Mouse (Mus musculus): Measurements from ENCODE around the gene Mtap. TPM values are rescaled to one million over a fixed set of nuclear protein-coding genes. Genes with fewer than 3 reads are reported as not detected.

The Mtap gene
- polyA plus RNA-seq (2017; shearing (Covaris generic)), result 10 to 100 TPM; 40.5 to 42.3 TPM

DNA sequence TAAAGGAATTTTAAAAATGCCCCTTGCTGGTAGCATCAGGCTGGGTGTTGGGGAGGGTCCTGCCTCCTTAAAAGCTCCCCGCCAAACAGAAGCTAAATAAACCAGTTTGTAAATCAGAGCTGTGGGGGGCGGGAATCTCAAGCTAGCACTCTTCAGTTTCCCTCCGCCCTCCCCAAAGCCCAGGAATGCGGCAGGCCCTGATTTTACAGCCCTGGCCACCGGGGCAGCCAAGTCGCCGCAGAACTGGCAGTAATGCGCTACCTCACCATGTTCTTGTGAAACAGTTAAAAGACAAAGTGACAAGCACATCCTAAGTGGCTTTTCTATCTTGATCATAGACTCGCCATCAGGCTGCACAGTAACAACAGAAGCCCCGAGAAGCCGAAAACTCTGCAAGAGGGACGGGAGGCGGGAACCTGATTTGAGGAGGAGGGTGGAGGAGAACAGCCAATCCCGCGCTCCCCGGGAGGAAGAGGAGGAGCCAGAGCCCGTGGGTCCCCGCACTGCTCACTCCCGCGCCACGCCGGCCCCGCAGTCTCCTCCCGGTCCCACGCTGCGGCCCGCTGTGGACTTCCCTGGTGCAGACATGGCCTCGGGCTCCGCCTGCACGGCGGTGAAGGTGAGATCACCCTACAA is at the start of gene Mtap:
Gene Mtap (plus strand): TSS at position 217 of the 636 bp plus-strand sequence.
- ATAC-seq, result peak; percentile 87

- no peak for ATAC-seq
These were observed 47.8 kb upstream of the Mtap start for GRCm38 (mm10) chr4:89089110-89089509.

- no peak for ATAC-seq
These were observed 46.7 kb upstream of the Mtap start for GRCm38 (mm10) chr4:89090217-89090616.

- no peak for ATAC-seq
These were observed 44.8 kb upstream of the Mtap start for GRCm38 (mm10) chr4:89092153-89092552.

DNA sequence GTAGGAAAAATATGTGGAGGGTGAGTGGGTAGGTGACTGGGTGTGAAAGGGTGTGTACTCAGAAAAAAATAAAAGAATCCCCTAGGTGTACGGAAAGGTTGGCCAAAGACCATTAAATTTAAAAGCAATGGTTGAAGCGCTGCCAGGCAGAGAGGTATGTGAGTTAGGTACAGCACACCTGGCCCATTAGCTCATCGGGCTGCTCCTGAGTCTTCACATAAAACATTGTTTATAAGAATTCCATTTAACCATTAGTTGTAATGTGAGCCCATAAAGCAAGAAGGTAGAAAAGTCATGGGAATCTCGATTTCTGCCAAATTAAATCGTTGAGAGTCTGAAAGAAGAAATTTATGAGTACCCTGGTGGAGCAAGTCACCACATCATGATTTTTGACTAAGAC is 42.1 kb upstream of the Mtap start:
- ATAC-seq, result no peak

GRCm38 (mm10) chr4:89098261-89098660 is 38.7 kb upstream of the Mtap start:
- no peak for ATAC-seq

GRCm38 (mm10) chr4:89101276-89101675 is 35.6 kb upstream of the Mtap start:
- no peak for ATAC-seq

DNA sequence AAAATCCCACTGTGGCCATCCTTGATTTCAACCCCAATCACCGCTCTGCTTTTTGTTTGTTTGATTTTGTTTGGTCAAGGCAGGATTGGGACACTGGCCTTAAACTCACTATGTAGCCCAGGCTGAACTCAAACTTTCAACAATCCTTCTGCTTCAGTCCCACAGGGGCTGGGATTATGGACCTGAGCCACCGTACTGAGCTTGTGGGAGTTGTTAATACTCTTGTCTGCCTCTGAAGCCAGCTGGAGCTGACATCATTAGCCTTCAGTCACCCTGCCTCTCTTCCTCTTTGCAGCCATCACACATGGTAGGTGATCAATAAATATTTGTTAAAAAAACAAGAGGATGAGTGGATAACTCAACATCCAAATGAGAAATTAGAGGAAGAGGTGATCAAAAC is 34.6 kb upstream of the Mtap start:
- no peak for ATAC-seq

DNA sequence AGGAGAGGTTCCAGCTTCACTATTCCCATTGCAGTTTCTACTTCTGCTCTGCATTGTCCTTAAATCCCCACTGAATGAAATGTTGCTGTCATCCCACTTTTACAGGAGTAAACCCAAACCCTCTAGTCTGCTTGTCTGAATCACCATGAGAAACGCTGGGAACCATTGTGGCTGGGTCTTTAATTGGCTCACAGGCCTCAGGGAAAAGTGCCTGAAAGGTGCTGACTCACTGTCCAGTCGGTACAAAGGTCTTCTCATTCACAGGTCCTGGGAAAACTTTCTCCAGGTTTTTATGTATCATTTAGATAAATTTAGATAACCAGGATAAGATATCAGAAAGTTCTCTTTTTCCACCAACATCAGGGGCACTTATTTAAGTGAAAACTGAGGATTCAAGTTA is 31.4 kb upstream of the Mtap start:
- no peak for ATAC-seq

DNA sequence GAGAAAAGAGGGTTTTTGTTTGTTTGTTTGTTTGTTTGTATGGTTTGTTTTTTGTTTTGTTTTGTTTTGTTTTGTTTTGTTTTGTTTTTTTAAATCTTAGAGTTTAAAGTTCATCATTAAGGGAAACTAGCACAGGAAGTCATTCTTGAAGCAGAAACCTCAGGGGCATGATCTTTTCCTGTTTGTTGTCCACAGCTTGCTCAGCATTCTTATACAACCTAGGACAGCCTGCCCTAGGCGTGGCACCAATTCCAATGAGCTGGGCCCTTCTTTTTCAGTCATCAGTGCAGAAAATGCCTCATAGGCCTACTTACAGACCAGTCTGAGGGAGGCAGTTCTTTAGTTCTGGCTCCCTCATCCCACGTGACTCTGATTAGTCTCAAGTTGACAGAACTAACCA is 30.4 kb upstream of the Mtap start:
- ATAC-seq, result peak; percentile 36

GRCm38 (mm10) chr4:89112168-89112710 is 24.7 kb upstream of the Mtap start:
- no peak for ATAC-seq

GRCm38 (mm10) chr4:89112782-89113181 is 24.1 kb upstream of the Mtap start:
- no peak for ATAC-seq

- no peak for ATAC-seq
These were observed 20.9 kb upstream of the Mtap start for GRCm38 (mm10) chr4:89116006-89116405.

GRCm38 (mm10) chr4:89119900-89120299 is 17.0 kb upstream of the Mtap start:
- no peak for ATAC-seq

DNA sequence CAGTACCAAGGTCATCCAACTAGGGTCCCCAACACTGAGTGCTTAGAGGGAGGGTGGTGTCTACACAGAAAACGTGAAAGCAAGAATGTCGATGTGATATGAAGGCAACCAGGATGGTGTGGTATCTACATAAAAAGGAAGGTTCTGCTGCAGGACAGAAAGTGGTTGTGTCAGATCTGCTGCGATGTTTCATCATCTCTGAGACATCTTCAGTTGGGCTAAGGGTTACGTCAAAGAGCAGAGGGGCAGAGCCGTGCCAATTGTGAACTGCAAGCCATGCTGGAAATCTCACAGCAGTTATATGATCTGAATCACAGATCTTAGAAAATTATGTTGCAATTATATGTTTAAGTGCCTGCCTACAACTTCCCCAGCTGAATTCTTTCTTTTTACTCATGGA is 16.6 kb upstream of the Mtap start:
- no peak for ATAC-seq

- no peak for ATAC-seq
These were observed 13.3 kb upstream of the Mtap start for GRCm38 (mm10) chr4:89123446-89124243.

DNA sequence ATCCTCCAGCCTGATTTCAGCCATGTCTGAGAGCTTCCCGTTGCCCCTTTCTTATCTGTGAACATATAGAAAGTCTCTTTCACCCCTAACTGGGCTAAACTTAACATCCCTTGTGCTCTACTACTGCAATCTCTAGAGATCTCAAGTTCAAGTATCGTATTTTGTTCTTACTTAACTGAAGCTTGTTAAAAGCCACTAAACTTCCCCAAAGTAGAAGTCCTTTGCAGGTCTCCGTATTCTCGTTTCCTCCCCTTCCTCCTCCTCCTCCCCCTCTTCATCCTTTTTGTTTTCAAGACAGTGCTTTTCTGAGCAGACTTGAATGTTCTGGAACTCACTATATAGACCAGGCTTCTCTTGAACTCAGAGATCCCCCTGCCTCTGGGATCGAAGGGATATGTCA is 9.2 kb upstream of the Mtap start:
- no peak for ATAC-seq

GRCm38 (mm10) chr4:89128080-89128936 is 8.6 kb upstream of the Mtap start:
- peak; percentile 50 for ATAC-seq

- ATAC-seq, result no peak
These were observed 8.0 kb upstream of the Mtap start for GRCm38 (mm10) chr4:89128937-89129277.

- ATAC-seq, result peak; percentile 79
These were observed 7.5 kb upstream of the Mtap start for GRCm38 (mm10) chr4:89129311-89129913.

- ATAC-seq, result no peak
These were observed 5.1 kb upstream of the Mtap start for GRCm38 (mm10) chr4:89131795-89132194.

DNA sequence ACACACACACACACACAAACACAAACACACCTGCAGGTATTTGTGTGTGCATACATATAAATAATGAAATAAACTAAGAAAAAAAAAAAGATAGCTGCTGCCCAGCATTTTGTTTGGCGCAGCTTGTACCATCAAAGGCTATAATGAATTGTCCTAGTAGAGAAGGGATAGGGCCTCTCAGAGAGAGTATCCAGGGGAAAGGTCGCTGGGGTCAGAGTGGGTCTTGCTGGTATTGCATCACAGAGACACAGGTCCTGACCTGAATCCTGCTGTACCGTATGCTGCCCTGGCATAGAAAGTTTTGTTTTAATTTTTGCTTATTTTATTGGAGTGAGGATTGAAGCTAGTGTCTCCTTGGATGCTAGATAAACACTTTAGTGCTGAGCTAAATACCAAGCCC is 566 bp upstream of the Mtap start:
- ATAC-seq, result no peak
